Mouse (Mus musculus): ENCODE data around the gene Pik3r1. TPM values are rescaled to one million over a fixed set of nuclear protein-coding genes. Genes with fewer than 3 reads are reported as not detected.

The Pik3r1 gene
- 284 to 565 TPM (median 296 TPM) in 3 replicates for total RNA-seq (2017)

DNA sequence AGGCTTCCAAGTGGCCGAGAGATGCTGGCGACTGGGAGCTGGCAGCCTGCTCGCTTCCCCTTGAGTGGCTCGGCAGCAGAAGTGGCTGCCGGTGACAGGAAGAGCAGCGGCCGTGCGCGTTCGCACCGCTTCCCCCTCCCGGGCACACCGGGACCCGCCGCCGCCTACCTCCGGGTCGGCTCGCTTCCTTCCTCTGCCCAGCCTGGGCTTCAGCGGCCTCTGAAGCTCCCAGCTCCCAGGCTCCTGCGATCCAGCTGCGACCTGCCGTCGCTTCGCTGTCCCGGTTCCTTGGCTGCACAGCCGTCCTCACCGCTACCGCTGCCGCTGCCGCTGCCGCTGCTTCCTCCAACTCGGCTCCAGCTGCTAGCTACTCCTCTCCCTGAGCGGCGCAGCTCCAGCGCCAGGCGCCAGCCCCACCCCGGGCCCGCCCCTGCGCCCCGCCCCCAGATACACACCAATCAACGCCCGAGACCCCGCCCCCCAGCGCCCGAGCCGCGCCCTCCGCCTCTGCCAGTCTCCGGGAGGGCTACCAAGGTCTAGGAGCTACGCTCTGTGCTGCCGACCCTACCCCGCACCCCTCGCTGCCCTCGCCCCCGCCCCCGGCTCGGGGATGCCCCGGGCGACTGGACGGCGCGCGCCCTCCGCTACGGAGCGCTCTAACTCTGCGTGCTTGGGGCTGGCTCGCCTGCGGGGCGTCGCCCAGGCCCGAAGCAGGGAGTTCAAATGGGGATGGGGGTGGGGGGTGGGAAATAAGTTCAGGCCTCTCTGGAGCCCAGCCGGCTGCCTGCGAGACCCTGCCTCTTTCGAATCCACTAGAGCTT, at the start of gene Pik3r1:
Gene Pik3r1 (minus strand): TSS at position 409 of the 821 bp plus-strand sequence.
- peak; percentile 73 for ATAC-seq (replicated peaks; ENCODE audit: insufficient number of reproducible peaks, low FRiP score, low TSS enrichment, poor library complexity, severe bottlenecking)

DNA sequence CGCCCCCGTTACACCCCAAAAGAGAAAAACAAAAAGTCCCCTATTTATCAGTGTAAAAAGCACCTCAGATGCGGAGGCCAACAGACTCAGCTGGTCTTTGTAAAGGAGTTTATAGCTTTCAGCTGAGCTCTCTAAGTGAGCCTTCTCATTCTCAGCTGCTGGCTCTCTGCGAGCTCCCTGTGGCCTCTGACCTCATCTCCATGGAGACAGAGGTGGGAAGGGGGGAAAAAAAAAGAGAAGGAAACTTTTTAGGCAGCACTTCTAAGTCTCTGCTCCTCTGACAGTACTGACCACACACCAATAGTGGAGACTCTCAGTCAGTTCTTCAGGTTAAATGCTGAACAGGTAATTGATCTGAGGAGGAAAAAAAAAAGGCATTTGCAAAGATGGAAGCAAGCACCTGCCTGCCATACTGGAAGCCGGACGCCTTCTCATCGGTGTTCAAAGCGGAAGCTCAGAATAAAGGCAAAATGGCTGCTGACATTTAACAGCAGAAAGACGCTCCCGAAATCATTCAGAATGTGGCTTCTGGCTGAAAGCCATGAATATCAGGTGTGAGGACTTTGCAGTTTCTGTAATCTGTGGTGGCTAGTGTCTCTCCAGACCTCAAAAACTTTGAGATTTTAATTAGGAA, 45.4 kb upstream of the Pik3r1 start:
- ATAC-seq (replicated peaks; ENCODE audit: insufficient number of reproducible peaks, low FRiP score, low TSS enrichment, poor library complexity, severe bottlenecking): no peak

DNA sequence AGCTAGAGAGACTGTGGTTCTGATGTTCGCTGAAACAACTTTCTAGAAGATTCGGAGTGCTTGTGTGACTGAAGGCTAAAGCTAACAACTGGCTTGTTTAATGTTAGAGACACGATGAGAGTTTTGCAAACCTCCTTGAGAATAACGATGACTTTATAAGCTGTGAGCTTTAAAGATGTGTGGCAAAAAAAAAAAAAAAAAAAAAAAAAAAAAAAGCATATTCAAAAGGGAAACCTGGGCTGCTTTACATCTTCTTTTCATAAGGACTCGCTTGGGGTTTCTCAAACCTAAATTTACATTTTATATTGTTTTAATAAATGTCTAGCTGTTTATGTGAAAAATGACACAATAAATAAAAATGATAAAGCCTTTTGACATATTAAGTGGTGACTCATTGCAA, 44.3 kb upstream of the Pik3r1 start:
- no peak for ATAC-seq (replicated peaks; ENCODE audit: insufficient number of reproducible peaks, low FRiP score, low TSS enrichment, poor library complexity, severe bottlenecking)

DNA sequence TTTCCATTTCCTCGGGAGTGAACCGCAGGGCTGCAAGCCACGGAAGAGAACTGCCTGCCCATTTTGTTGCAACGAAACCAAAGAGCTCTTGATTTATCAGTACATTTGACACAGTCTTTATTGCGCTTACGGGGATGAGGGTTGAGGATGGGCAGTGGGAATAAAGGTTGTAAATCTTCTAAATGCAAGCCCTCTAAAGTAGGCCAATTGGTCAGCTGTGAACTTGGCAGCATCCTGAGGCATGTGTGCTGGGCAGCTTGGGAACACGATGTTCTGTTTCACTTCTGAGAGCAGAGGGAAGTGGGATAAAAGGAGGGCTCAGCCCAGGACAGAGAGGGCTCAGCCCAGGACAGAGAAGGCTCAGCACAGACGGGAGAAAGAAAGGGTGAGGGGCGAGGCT, 43.9 kb upstream of the Pik3r1 start:
- ATAC-seq (replicated peaks; ENCODE audit: insufficient number of reproducible peaks, low FRiP score, low TSS enrichment, poor library complexity, severe bottlenecking): no peak

DNA sequence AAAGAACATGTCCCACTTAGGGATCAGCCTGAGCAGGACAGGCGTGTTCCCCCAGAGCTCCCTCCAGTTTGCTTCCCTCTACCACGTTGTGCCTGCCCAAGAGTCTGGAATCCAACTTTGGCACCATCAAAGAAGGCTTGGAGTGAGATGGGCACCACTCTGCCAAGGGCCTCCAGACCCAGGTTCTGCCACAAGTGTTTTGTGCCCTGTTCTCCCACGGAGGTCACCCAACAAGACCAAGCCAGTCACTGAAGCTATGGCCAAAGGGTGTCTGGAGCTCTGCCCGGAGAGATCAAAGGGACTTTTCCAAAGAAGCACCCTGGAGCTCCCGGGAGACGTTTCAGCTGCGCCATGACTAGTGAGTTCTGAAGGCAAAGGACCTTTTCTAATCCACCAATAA, 42.6 kb upstream of the Pik3r1 start:
- no peak for ATAC-seq (replicated peaks; ENCODE audit: insufficient number of reproducible peaks, low FRiP score, low TSS enrichment, poor library complexity, severe bottlenecking)

DNA sequence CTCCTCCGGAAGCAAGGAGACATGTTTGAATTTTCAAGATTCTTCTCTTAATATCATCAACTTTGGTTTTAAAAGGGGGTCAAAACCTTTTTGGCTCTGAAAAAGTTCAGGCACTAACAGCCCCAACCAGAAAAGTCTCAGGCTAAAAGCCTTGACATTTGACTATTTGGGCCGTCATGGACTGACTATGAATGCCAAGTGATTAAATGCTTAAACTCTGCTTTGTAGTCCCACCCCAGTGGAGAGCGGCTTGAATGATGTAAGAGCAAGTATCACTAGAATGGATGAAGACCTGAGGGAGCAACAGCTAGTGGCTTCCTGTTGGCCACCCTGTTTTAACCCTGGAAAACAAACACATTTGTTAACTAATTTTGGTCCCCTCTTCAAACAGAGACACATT, 41.8 kb upstream of the Pik3r1 start:
- ATAC-seq (replicated peaks; ENCODE audit: insufficient number of reproducible peaks, low FRiP score, low TSS enrichment, poor library complexity, severe bottlenecking): no peak

DNA sequence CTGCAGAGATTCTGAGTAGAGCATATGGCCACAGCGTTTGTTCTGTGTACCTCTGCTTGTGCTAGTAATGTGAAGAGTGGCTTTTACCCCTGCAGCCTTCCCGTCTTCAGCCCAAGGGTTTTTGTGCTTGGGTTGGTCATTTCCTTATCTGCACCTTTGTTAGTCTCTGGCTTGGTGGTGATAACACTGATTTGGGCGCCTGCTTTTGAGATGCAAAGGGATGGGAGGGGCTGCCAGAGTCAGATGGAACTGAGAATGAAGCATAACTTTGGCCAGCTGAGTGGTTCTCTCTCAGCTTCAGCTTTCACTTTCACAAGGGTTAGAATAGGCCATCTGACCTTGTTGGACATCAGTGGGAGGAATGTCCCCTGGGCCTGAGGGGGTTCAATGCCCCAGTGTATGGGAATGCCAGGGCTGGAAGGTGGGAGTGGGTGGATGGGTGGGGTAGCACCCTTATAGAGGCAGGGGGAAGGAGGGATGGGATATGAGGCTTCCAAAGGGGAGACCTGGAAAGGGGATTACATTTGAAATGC, 37.6 kb upstream of the Pik3r1 start:
- no peak for ATAC-seq (replicated peaks; ENCODE audit: insufficient number of reproducible peaks, low FRiP score, low TSS enrichment, poor library complexity, severe bottlenecking)

DNA sequence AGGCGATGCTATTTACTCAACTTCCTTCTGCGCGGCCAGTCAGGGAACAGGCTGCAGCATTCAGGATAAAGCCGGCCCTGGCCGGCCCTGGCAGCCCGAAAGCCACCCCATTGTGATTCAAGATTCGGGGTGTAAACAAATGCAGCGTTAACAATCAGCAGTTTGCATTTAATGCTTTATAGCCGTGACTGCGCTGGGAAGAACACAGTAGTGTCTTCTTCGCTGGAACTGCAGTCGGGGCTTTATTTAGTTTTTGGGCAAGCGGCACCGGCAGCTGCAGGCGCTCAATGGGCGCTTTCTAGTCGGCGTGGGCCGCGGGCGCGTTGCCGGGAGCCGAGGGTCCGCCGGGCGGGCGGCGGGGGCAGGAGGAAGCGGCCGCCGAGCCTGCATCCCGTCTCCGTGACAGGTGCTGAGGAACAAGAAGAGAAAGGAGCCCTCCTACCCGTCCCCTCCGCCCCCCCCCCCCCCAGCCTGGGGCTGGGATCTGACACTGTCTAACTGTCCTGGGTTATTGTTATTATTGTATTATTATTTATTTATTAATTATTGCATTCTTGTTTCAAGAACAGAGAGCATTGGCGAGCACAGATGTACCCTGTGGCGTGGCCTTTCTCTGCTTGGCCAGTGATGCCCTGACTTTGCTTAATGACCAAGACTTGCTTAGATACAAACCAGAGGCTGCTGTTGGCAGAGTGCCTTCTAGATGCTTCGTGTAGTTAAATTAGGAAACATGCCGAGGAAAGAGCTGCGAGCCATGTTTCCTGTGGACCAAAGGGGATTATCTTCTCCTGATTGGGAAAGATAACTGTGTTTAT, 33.6 kb upstream of the Pik3r1 start:
- ATAC-seq (replicated peaks; ENCODE audit: insufficient number of reproducible peaks, low FRiP score, low TSS enrichment, poor library complexity, severe bottlenecking): no peak

DNA sequence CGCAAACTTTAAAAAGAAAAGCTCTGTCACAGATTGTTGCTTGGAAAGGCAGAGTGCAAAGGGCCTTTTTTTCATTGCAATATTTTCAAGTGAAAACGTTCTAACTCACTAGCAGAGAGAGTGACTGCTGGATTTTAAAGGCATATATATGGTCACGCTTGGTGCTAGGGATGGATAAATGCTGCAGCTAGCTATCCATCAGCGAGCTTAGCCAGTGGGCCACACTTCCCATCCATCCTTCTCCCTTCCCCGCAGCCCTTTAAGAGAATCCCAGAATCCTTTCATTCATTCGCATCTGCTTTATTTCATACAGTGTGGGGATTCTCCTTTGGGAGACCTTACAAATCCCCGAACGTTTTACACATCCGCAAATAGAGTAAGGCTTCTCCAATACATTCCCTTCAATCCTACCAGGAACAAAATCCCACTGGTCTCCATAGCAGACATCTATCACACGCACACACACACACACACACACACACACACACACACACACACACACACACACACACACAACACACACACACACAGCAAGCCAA, 32.9 kb upstream of the Pik3r1 start:
- ATAC-seq (replicated peaks; ENCODE audit: insufficient number of reproducible peaks, low FRiP score, low TSS enrichment, poor library complexity, severe bottlenecking): no peak

DNA sequence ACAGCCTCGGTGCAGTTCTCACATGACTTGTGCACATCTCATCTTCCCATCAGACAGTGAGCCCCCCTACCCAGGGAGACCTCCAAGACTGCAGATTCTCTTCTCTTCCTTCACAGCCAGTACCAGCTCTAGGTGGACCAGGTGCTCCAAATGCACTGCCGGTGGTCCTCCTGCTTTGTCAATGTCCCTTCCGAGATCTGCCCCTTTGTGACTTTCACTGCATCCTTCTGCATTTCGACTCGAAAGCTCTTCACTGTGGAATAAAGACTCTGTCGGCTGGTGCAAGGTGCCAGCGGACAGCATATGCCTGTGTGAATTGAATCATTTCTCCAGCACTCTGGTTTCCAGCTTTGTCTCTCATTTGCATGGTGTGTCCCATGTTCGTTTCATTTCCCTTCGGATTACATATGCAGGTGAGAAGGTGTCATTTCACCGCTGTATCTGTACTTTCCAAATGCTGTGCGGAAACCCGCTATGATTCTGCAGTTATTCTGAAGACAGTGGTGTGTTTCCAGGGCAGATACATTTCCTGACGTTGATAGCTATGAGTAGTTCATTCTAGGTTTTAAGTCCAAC, 32.1 kb upstream of the Pik3r1 start:
- no peak for ATAC-seq (replicated peaks; ENCODE audit: insufficient number of reproducible peaks, low FRiP score, low TSS enrichment, poor library complexity, severe bottlenecking)

DNA sequence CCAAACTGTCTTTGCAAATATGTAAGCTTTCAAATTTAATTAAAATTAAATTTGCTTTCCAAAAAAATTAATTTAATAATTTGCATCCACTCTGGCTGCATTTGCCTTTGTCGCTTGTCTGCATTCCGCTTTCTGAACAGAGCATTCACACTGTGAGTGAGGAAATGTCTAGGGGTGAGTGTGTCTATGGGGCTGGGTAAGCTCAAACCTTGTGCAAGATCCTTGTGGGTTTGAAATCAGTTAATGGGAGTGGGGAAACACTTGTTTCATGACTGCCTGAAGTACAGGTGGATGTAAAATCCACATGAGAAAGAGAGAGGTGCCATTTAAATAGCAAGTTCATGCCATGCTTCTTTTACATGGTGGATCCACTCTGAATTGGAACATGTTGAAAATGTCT, 31.3 kb upstream of the Pik3r1 start:
- ATAC-seq (replicated peaks; ENCODE audit: insufficient number of reproducible peaks, low FRiP score, low TSS enrichment, poor library complexity, severe bottlenecking): no peak

DNA sequence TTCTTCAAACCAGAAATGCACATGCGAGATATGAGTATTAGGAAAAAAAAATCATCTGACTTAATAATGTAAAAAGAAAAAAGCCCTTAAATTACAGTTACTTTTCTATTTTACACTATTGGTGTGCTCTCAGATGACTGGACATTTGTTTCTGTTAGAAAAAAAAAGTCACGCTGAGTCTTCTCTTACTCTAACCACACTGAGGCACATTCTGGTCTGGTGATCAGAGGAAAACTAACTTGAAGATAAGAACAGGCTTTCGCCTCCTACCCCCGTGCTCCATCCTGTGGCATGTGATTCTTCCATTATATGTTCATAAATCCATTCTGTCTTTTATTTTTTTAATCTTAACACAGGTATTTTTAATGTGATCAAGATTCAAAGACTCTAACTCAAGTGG, 30.5 kb upstream of the Pik3r1 start:
- no peak for ATAC-seq (replicated peaks; ENCODE audit: insufficient number of reproducible peaks, low FRiP score, low TSS enrichment, poor library complexity, severe bottlenecking)

DNA sequence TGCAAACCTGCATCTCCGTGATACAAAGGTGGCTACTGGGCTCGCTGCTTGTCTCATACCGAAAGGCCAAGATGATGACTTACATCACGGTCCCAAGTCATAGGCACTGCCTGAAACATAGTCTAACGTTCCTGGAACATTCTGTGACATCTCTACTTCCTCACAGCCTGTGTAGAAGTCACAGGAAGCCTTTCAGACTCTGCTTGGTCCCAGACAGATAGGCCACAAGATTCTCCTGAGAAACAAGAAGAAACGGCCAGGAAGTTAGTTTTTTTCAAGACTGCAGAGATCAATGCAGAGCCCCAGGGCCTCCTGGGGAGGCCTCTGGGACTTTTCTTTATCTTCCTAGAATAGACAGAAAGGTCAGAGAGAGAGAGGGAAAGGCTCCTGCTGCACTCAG, 29.0 kb upstream of the Pik3r1 start:
- no peak for ATAC-seq (replicated peaks; ENCODE audit: insufficient number of reproducible peaks, low FRiP score, low TSS enrichment, poor library complexity, severe bottlenecking)

DNA sequence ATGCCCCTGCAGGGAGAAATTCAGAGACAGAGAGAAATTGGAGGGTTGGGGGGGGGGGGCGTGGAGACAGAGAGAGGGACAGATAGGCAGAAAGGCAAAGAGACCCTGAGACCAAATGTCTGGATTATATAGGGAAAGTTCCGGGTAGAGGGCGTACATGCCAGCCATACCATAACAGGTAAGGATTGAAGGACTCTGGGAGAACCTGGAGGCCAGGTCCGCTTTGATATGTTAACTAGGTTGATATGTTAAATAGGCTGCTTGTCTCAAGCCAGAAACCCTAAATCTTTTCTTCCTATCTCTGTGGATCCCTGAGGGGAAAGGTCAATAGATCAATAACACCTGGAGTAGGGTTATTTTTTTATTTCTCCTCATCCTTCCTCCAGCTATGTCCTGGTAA, 17.7 kb upstream of the Pik3r1 start:
- no peak for ATAC-seq (replicated peaks; ENCODE audit: insufficient number of reproducible peaks, low FRiP score, low TSS enrichment, poor library complexity, severe bottlenecking)

DNA sequence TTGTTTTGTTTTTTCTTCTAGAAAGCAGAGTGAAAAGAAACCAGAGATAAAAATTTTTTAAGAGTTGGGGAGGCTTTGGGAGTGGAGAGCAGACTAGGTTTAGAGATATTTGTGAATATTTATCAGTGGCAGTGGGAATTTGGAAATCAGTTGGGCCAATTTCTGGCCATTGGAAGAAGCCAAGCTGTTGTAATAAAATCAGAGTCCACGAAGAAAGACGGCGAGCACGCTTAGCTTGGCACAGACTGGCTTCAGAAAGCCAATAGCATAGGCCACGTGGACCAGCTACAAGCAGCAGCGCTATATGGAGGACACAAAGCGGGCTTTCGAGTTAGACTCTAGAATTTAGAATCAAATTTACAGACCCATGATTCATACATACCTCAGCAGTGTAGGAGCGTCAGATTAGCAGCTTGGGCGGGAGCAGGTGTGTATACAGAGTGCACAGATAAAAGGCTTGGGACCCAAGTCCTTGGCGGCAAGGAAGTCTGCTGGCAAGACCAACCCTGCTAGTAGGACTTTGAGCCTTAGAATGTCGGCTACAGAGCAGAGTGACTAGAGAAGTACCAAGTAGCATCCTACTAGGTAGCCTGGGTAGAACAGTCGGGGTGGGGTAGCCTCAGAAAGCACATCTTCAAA, 16.8 kb upstream of the Pik3r1 start:
- no peak for ATAC-seq (replicated peaks; ENCODE audit: insufficient number of reproducible peaks, low FRiP score, low TSS enrichment, poor library complexity, severe bottlenecking)

DNA sequence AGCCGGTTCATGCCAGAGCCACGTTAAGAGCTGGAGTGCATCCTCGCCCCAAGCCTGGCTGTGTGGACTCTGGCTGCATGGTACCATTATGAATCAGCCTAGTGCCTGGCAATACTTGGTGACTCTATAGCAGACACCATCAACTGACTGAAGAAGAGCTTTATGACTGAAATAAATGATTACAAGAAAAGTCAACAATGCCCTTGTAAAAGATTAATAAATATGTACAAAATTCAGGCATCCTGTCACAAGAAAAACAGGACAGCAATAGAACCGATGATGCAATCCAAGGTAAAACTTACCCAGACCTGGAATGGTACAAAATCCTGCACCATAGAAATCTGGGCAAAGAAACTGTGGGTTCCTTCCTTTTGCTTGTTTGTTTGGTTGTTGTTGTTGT, 11.0 kb upstream of the Pik3r1 start:
- no peak for ATAC-seq (replicated peaks; ENCODE audit: insufficient number of reproducible peaks, low FRiP score, low TSS enrichment, poor library complexity, severe bottlenecking)

DNA sequence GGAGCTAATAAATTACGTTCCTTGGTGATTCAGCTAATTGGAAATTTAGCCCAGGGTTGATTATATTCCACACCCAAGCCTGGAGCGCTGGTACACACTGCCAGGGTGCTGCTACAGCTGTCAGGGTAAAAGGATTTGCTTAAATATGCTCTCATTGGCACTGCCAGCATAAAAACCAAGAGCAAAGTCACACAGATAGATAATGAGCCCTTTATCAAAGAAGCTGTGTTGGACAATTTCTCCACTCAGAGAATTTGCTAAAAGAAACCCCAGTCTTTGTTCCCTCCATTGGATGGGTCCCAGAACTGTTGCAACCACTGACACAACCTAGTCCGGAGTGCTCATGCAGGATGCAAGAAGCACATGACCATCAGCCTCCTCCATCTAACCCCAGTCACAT, 9.8 kb upstream of the Pik3r1 start:
- no peak for ATAC-seq (replicated peaks; ENCODE audit: insufficient number of reproducible peaks, low FRiP score, low TSS enrichment, poor library complexity, severe bottlenecking)

DNA sequence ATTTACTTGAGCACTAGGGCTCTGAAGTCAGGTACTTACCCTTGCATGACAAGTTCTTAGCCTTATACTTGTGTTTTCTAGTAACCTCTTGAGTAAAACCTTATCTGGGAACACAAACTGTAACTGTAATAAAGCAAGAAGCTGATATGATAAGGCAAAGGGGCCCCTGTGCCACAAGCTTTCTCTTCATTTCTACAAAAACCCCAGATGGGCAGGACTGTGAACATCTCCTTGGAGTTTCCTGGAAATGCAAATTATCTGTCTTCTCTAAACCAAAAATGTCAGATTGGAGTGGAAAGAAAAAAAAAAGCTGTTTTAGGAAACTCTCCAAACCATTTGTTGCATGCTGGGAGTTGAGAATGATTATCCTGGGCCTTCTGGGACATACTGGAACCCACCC, 3.1 kb upstream of the Pik3r1 start:
- ATAC-seq (replicated peaks; ENCODE audit: insufficient number of reproducible peaks, low FRiP score, low TSS enrichment, poor library complexity, severe bottlenecking): no peak

Data from monocyte, adult 5-6 weeks (primary cell).